ENCODE assay signal across 10 mouse cellular contexts in the genomic region with DNA sequence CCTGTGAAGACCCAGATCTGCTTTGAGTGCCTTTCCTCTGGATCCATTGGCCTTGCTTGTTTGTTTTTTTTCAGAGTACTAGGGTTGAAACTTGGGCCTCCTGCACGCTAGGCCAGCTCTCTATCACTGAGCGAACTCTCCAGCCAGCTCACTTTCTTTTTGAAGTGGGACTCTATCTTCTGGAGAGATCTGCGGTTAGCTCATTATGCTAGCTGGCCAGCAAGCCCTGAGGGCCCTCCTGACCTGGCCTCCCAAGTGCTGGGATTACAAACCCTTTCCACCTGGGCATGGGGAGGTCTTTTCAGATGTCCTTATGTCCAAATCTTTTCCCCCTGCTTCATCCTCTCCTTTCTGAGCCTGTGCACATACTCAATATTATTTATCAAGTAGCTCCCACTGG. TPM values are rescaled to one million over a fixed set of nuclear protein-coding genes. Genes with fewer than 3 reads are reported as not detected.
A peak's percentile ranks its signal among the peaks of the same experiment; 100 is the strongest.
DNase-seq lines count a peak whose midpoint lies in the region; TF ChIP-seq lines count a peak whose summit lies in the region.
"Had no signal": no experiment of that assay in that cellular context is flagged by ENCODE, and none has a peak within 500 bp of the region (broad histone marks: within the 10 kb centered on the region; RNA-seq: fewer than 3 reads in every experiment).

No protein-coding gene starts in this region.

- peak overlapping the region; percentile 87; the same call in 1 of the 2 replicates for H3K27ac ChIP-seq in embryonic fibroblast, embryonic 13.5 days (ENCODE audit: insufficient read depth, low read length)

- TF ChIP-seq CTCF in embryonic fibroblast, embryonic 13.5 days (IDR thresholded peaks at IDR 0.05; ENCODE audit: borderline replicate concordance, insufficient read depth, low read length): no peak

- TF ChIP-seq POLR2A in embryonic fibroblast, embryonic 13.5 days (IDR thresholded peaks at IDR 0.05; ENCODE audit: low read depth, low read length): no peak

- peak; percentile 37 for DNase-seq in NIH3T3 (ENCODE audit: low read depth)
- peak; percentile 39 to 79 for DNase-seq in kidney, postnatal 25 days
- peak; percentile 26 for DNase-seq in lung, postnatal 14 days
- no peak for DNase-seq in layer of hippocampus, postnatal 25 days (ENCODE audit: extremely low spot score in 1 of 2, low spot score in 1 of 2)
- no peak for DNase-seq in adrenal gland, postnatal 4 days (ENCODE audit: low spot score in 2 of 2)
- no peak for DNase-seq in right cerebral cortex, adult 2 months (ENCODE audit: low spot score in 2 of 2)
- DNase-seq: cerebellum, adult 11 months had no signal

- H3K4me3 ChIP-seq in embryonic fibroblast, embryonic 13.5 days (ENCODE audit: insufficient read depth, low read length): no peak overlapping the region
- H3K4me3 ChIP-seq: intestine, embryonic 15.5 days; limb, embryonic 12.5 days had no signal

- H3K4me1 ChIP-seq in embryonic fibroblast, embryonic 13.5 days (ENCODE audit: control insufficient read depth, insufficient read depth, low read length): peaks cover 12% of the 10 kb centered on the region
- H3K4me1 ChIP-seq: intestine, embryonic 15.5 days; limb, embryonic 12.5 days had no signal

RNA-seq across cellular contexts. Expression of gene Itm2b, which starts 59.6 kb away (rescaled TPM):
- polyA plus RNA-seq in embryonic fibroblast, embryonic 13.5 days (2011; ENCODE audit: insufficient read length, low read depth, missing spikeins): 570 and 658 TPM in 2 replicates
- 1,000 to 10,000 TPM; 1,010 to 1,023 TPM for total RNA-seq in layer of hippocampus, postnatal 25 days (2021)
- total RNA-seq in adrenal gland, postnatal 4 days (2021): 100 to 1,000 TPM; 885 to 908 TPM

Comparison
In these comparisons a context has a peak if more than half of its experiments do, and no peak if none do; other contexts are left out.
1. DNase-seq: peak in NIH3T3 (single experiment), kidney, postnatal 25 days (2 of 2) and lung, postnatal 14 days (single experiment); none in layer of hippocampus, postnatal 25 days (0 of 2), adrenal gland, postnatal 4 days (0 of 2) and right cerebral cortex, adult 2 months (0 of 2).